Mouse (Mus musculus): ENCODE measurements around the gene Xdh. TPM values are rescaled to one million over a fixed set of nuclear protein-coding genes. Genes with fewer than 3 reads are reported as not detected.

Xdh gene
- polyA plus RNA-seq, 1 experiment from 2014 or later = 0.12 TPM

GRCm38 (mm10) chr17:73948801-73949200 lies 1.2 kb downstream of the Xdh start:
- no peak for DNase-seq (ENCODE audit: low spot score)
- Histone ChIP-seq H3K4me1 (replicated peaks; ENCODE audit: control insufficient read depth, insufficient read depth, low read length) (no peaks in the 10 kb centered on the region), H3K27ac (ENCODE audit: low read depth, low read length) (no peak overlapping the region), H3K36me3 (ENCODE audit: control insufficient read depth, insufficient read depth, low read length) (no peaks in the 10 kb centered on the region), H3K9ac (ENCODE audit: low read depth, low read length) (no peak overlapping the region), H3K4me2 (no peak overlapping the region), H3K4me3 (ENCODE audit: low read depth, low read length) (no peak overlapping the region), H3K9me3 (ENCODE audit: control insufficient read depth, low read length) (no peaks in the 10 kb centered on the region), H3K27me3 (replicated peaks; ENCODE audit: control insufficient read depth, insufficient read depth, low read length) (no peaks in the 10 kb centered on the region)
- WGBS = 83% methylated on average over 2 of the region's 2 CpGs
- ATAC-seq (replicated peaks; ENCODE audit: low FRiP score) = no peak

GRCm38 (mm10) chr17:73948039-73948438 lies 2.0 kb downstream of the Xdh start:
- no peak overlapping the region for H3K9ac ChIP-seq (ENCODE audit: low read depth, low read length)
- H3K4me1 ChIP-seq (replicated peaks; ENCODE audit: control insufficient read depth, insufficient read depth, low read length) = no peaks in the 10 kb centered on the region
- no peaks in the 10 kb centered on the region for H3K9me3 ChIP-seq (ENCODE audit: control insufficient read depth, low read length)
- no peaks in the 10 kb centered on the region for H3K36me3 ChIP-seq (ENCODE audit: control insufficient read depth, insufficient read depth, low read length)
- no peak overlapping the region for H3K4me2 ChIP-seq
- ATAC-seq (replicated peaks; ENCODE audit: low FRiP score) = no peak
- no peak overlapping the region for H3K27ac ChIP-seq (ENCODE audit: low read depth, low read length)
- WGBS = 80% methylated on average over 3 of the region's 3 CpGs
- H3K4me3 ChIP-seq (ENCODE audit: low read depth, low read length) = no peak overlapping the region
- DNase-seq (ENCODE audit: low spot score) = no peak
- no peaks in the 10 kb centered on the region for H3K27me3 ChIP-seq (replicated peaks; ENCODE audit: control insufficient read depth, insufficient read depth, low read length)

- H3K4me2 ChIP-seq = no peak overlapping the region
- DNase-seq (ENCODE audit: low spot score) (no peak), ATAC-seq (replicated peaks; ENCODE audit: low FRiP score) (no peak)
- H3K4me3 ChIP-seq (ENCODE audit: low read depth, low read length) = no peak overlapping the region
- no peaks in the 10 kb centered on the region for H3K27me3 ChIP-seq (replicated peaks; ENCODE audit: control insufficient read depth, insufficient read depth, low read length)
- 73% methylated on average over 5 of the region's 5 CpGs for WGBS
- no peaks in the 10 kb centered on the region for H3K9me3 ChIP-seq (ENCODE audit: control insufficient read depth, low read length)
- no peak overlapping the region for H3K27ac ChIP-seq (ENCODE audit: low read depth, low read length)
- no peaks in the 10 kb centered on the region for H3K36me3 ChIP-seq (ENCODE audit: control insufficient read depth, insufficient read depth, low read length)
- H3K9ac ChIP-seq (ENCODE audit: low read depth, low read length) = no peak overlapping the region
- no peaks in the 10 kb centered on the region for H3K4me1 ChIP-seq (replicated peaks; ENCODE audit: control insufficient read depth, insufficient read depth, low read length)
Measured at GRCm38 (mm10) chr17:73946856-73947255, 3.1 kb downstream of the Xdh start.

DNA sequence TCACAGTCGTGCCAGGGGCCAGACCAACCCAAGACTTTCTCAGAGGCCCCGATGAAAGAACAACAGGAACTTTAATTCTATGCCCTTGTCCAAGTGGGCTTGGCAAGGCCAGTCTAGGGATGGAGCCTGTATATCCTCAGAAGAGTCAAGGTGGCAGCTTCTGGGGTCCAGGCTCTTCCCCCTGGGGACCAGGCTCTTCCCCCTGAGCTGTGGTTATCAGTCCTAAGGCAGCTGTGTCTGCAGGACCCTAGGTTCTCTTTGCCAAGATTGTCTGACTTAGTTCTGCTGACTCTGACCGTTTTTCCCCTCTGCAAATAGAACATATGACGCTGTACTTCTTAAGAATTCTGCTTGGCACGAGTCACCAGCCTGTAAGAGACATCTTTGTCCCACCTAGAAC lies 5.3 kb downstream of the Xdh start:
- WGBS = 67% methylated on average over 5 of the region's 5 CpGs
- ATAC-seq (replicated peaks; ENCODE audit: low FRiP score) = no peak
- H3K27me3 ChIP-seq (replicated peaks; ENCODE audit: control insufficient read depth, insufficient read depth, low read length) = no peaks in the 10 kb centered on the region
- no peak overlapping the region for H3K4me3 ChIP-seq (ENCODE audit: low read depth, low read length)
- H3K27ac ChIP-seq (ENCODE audit: low read depth, low read length) = no peak overlapping the region
- no peak for DNase-seq (ENCODE audit: low spot score)
- H3K9ac ChIP-seq (ENCODE audit: low read depth, low read length) = no peak overlapping the region
- H3K4me1 ChIP-seq (replicated peaks; ENCODE audit: control insufficient read depth, insufficient read depth, low read length) = no peaks in the 10 kb centered on the region
- no peaks in the 10 kb centered on the region for H3K36me3 ChIP-seq (ENCODE audit: control insufficient read depth, insufficient read depth, low read length)
- H3K9me3 ChIP-seq (ENCODE audit: control insufficient read depth, low read length) = no peaks in the 10 kb centered on the region
- H3K4me2 ChIP-seq = no peak overlapping the region

- no peaks in the 10 kb centered on the region for H3K4me1 ChIP-seq (replicated peaks; ENCODE audit: control insufficient read depth, insufficient read depth, low read length)
- no peak overlapping the region for H3K4me3 ChIP-seq (ENCODE audit: low read depth, low read length)
- H3K36me3 ChIP-seq (ENCODE audit: control insufficient read depth, insufficient read depth, low read length) = no peaks in the 10 kb centered on the region
- H3K9ac ChIP-seq (ENCODE audit: low read depth, low read length) = no peak overlapping the region
- H3K4me2 ChIP-seq = no peak overlapping the region
- no peak for ATAC-seq (replicated peaks; ENCODE audit: low FRiP score)
- no peaks in the 10 kb centered on the region for H3K9me3 ChIP-seq (ENCODE audit: control insufficient read depth, low read length)
- WGBS = 51% methylated on average over 3 of the region's 3 CpGs
- DNase-seq (ENCODE audit: low spot score) = no peak
- no peaks in the 10 kb centered on the region for H3K27me3 ChIP-seq (replicated peaks; ENCODE audit: control insufficient read depth, insufficient read depth, low read length)
- no peak overlapping the region for H3K27ac ChIP-seq (ENCODE audit: low read depth, low read length)
Measured at GRCm38 (mm10) chr17:73942268-73942962, 7.6 kb downstream of the Xdh start.

GRCm38 (mm10) chr17:73941816-73942215 lies 8.2 kb downstream of the Xdh start:
- Histone ChIP-seq H3K4me3 (ENCODE audit: low read depth, low read length) (no peak overlapping the region), H3K36me3 (ENCODE audit: control insufficient read depth, insufficient read depth, low read length) (no peaks in the 10 kb centered on the region), H3K27me3 (replicated peaks; ENCODE audit: control insufficient read depth, insufficient read depth, low read length) (no peaks in the 10 kb centered on the region), H3K9me3 (ENCODE audit: control insufficient read depth, low read length) (no peaks in the 10 kb centered on the region), H3K27ac (ENCODE audit: low read depth, low read length) (no peak overlapping the region), H3K9ac (ENCODE audit: low read depth, low read length) (no peak overlapping the region), H3K4me1 (replicated peaks; ENCODE audit: control insufficient read depth, insufficient read depth, low read length) (no peaks in the 10 kb centered on the region), H3K4me2 (no peak overlapping the region)
- ATAC-seq (replicated peaks; ENCODE audit: low FRiP score) (no peak), DNase-seq (ENCODE audit: low spot score) (no peak)
- 56% methylated on average over 3 of the region's 3 CpGs for WGBS

- ATAC-seq (replicated peaks; ENCODE audit: low FRiP score) = no peak
Measured at GRCm38 (mm10) chr17:73937073-73937472, 12.9 kb downstream of the Xdh start.

GRCm38 (mm10) chr17:73935163-73935562 lies 14.8 kb downstream of the Xdh start:
- H3K36me3 ChIP-seq (ENCODE audit: control insufficient read depth, insufficient read depth, low read length) = no peaks in the 10 kb centered on the region
- H3K9me3 ChIP-seq (ENCODE audit: control insufficient read depth, low read length) = no peaks in the 10 kb centered on the region
- DNase-seq (ENCODE audit: low spot score) = no peak
- no peak overlapping the region for H3K4me3 ChIP-seq (ENCODE audit: low read depth, low read length)
- no peak overlapping the region for H3K27ac ChIP-seq (ENCODE audit: low read depth, low read length)
- H3K4me1 ChIP-seq (replicated peaks; ENCODE audit: control insufficient read depth, insufficient read depth, low read length) = no peaks in the 10 kb centered on the region
- H3K4me2 ChIP-seq = no peak overlapping the region
- 81% methylated on average over 4 of the region's 4 CpGs for WGBS
- no peak overlapping the region for H3K9ac ChIP-seq (ENCODE audit: low read depth, low read length)
- no peaks in the 10 kb centered on the region for H3K27me3 ChIP-seq (replicated peaks; ENCODE audit: control insufficient read depth, insufficient read depth, low read length)
- ATAC-seq (replicated peaks; ENCODE audit: low FRiP score) = no peak

More at GRCm38 (mm10) chr17:73937073-73937472, 12.9 kb downstream of the Xdh start:
- Histone ChIP-seq H3K4me1 (replicated peaks; ENCODE audit: control insufficient read depth, insufficient read depth, low read length) (no peaks in the 10 kb centered on the region), H3K27ac (ENCODE audit: low read depth, low read length) (no peak overlapping the region), H3K27me3 (replicated peaks; ENCODE audit: control insufficient read depth, insufficient read depth, low read length) (no peaks in the 10 kb centered on the region), H3K36me3 (ENCODE audit: control insufficient read depth, insufficient read depth, low read length) (no peaks in the 10 kb centered on the region), H3K4me2 (no peak overlapping the region), H3K4me3 (ENCODE audit: low read depth, low read length) (no peak overlapping the region), H3K9me3 (ENCODE audit: control insufficient read depth, low read length) (no peaks in the 10 kb centered on the region), H3K9ac (ENCODE audit: low read depth, low read length) (no peak overlapping the region)
- WGBS = 74% methylated on average over 7 of the region's 7 CpGs
- no peak for DNase-seq (ENCODE audit: low spot score)

GRCm38 (mm10) chr17:73934281-73934680 lies 15.7 kb downstream of the Xdh start:
- H3K9ac ChIP-seq (ENCODE audit: low read depth, low read length) = no peak overlapping the region
- ATAC-seq (replicated peaks; ENCODE audit: low FRiP score) = no peak
- 66% methylated on average over 4 of the region's 4 CpGs for WGBS

More at GRCm38 (mm10) chr17:73934281-73934680, 15.7 kb downstream of the Xdh start:
- H3K4me2 ChIP-seq = no peak overlapping the region
- no peak for DNase-seq (ENCODE audit: low spot score)
- no peaks in the 10 kb centered on the region for H3K4me1 ChIP-seq (replicated peaks; ENCODE audit: control insufficient read depth, insufficient read depth, low read length)
- H3K4me3 ChIP-seq (ENCODE audit: low read depth, low read length) = no peak overlapping the region
- no peaks in the 10 kb centered on the region for H3K9me3 ChIP-seq (ENCODE audit: control insufficient read depth, low read length)
- no peaks in the 10 kb centered on the region for H3K36me3 ChIP-seq (ENCODE audit: control insufficient read depth, insufficient read depth, low read length)
- no peak overlapping the region for H3K27ac ChIP-seq (ENCODE audit: low read depth, low read length)
- no peaks in the 10 kb centered on the region for H3K27me3 ChIP-seq (replicated peaks; ENCODE audit: control insufficient read depth, insufficient read depth, low read length)

All from liver, embryonic 11.5 days (tissue).